Mouse (Mus musculus) sigmoid colon, adult 10 weeks (tissue): ENCODE data around the gene Slc6a11. TPM values are rescaled to one million over a fixed set of nuclear protein-coding genes. Genes with fewer than 3 reads are reported as not detected.

ENCODE experiments used
- polyA plus RNA-seq: library from polyadenylated mRNA; stranded (reverse); fragments of 350-450 nt; fragmentation: Illumina TruSeq; extraction: RNeasy Lipid Tissue Mini Kit (QIAGEN cat#74804); gene quantifications from one replicate; pipeline ENCODE4 v1.2.3, GENCODE M21; 2014; ENCODE audit warnings: low read depth, low replicate concordance

Slc6a11 gene
- 0.16 TPM for polyA plus RNA-seq

GRCm38 (mm10) chr6:114131122-114131872 is at the start of gene Slc6a11:
TSS of gene Slc6a11 (plus strand) at chr6:114131241.

DNA sequence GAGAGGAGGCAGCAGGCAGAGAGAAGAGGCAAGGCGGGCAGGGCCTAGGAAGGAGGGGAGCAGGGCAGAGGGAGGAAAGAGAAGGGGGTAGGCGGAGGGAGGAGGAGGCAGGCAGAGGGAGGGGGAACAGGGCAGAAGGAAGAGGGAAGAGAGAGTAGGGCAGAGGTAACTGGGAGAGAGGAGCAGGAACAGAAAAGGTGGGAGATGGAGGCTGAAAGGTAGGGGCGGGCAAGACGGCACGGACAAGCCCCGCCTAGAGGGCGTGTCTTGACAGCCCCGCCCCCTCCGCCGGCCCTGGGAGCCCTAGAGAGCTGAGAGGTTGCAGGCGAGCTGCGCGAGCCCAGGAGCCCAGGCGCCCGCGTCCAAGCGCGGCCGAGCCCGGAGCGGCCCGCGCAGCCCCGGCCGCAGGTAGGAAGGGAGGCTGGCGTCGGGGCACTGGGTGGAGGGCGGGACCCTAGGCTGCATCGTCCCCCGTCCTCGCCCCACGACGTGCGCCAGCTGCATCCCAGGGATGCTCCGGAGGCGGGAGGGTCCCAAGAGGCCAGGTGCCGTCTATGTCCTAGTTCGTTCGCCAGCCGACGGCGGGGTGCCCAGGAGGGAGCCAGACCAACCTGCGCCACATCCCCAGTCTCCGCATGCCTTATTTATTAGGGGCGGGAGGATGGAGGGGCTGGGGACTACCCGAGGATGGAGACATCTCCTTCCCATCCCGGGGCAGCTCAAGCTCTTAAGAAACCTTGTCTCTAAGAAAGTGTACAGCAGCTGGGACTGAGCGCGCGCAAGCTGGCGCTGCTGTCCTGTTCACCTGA is 151.6 kb downstream of the Slc6a11 start, which contains the start of gene Slc6a1:
Gene Slc6a1 (plus strand): TSS at position 167 of the 809 bp plus-strand sequence.

Other genes with a start within 250 kb of the Slc6a11 start
- 0.19 TPM for gene Atp2b2, start 88.6 kb upstream of the Slc6a11 start, polyA plus RNA-seq
- gene Slc6a1, start 151.4 kb downstream of the Slc6a11 start, polyA plus RNA-seq = 0.22 TPM